Mouse (Mus musculus) heart, adult 2 months (tissue): ENCODE data around the gene Synpr.

ENCODE experiments used
- CTCF ChIP-seq: fragments of 200-600 bp; IDR thresholded peaks from 2 replicates; pipeline ENCODE4 v1.8.1; 2022; ENCODE audit warnings: antibody characterized with exemption, mild to moderate bottlenecking, moderate library complexity
- POLR2A ChIP-seq: fragments of 200-500 bp; IDR thresholded peaks from 2 replicates; pipeline ENCODE4 v1.6.1; 2011; ENCODE audit warnings: mild to moderate bottlenecking, low read depth, low read length, control low read depth; ENCODE audit not compliant: insufficient read depth

DNA sequence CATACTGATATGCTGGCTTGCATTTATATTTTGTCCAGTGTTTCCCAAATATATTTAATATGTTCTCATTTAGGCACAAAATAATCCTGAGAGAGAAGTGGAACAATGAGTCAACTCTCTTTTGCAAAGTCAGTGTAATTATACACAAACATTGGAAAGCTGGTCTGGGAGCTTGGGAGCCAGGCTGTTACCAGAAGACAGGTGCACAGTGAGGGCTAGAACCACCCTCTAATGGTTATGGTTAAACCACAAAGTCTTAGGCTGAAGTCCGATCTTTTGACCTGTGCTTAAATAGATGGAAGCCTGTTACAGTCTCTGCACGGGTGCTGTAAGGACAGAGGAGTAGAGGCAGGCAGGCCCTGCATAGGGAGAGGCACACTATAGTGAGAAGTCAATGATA is 283.4 kb downstream of the Synpr start:
- TF ChIP-seq CTCF: no peak
- no peak for TF ChIP-seq POLR2A
